In genomic region chr13:80224110-80224509, GRCm38 (mm10) we compare ENCODE assay signal across 17 mouse cellular contexts.
"Had no signal": no experiment of that assay in that cellular context is flagged by ENCODE, and none has a peak within 500 bp of the region (broad histone marks: within the 10 kb centered on the region; RNA-seq: fewer than 3 reads in every experiment).

No protein-coding gene starts in this region.

- H3K4me2 ChIP-seq: lung, embryonic 15.5 days; midbrain, embryonic 11.5 days; midbrain, embryonic 13.5 days; midbrain, embryonic 15.5 days; neural tube, embryonic 12.5 days; stomach, embryonic 15.5 days had no signal

- H3K27ac ChIP-seq: lung, embryonic 15.5 days; macrophage; midbrain, embryonic 13.5 days; midbrain, embryonic 15.5 days; neural tube, embryonic 12.5 days; stomach, embryonic 15.5 days; stomach, postnatal 0 days had no signal

- H3K9ac ChIP-seq: lung, embryonic 15.5 days; midbrain, embryonic 13.5 days; midbrain, embryonic 15.5 days; neural tube, embryonic 12.5 days; stomach, embryonic 15.5 days had no signal

- DNase-seq: lung, adult 2 months; lung, postnatal 14 days; lung, postnatal 36 days; right cerebral cortex, postnatal 14 days; thymus, adult 2 months; thymus, postnatal 25 days; thymus, postnatal 4 days had no signal

- H3K27me3 ChIP-seq: lung, embryonic 15.5 days; megakaryocyte, embryonic 14.5 days; midbrain, embryonic 13.5 days; midbrain, embryonic 15.5 days; neural tube, embryonic 12.5 days; stomach, embryonic 15.5 days had no signal

- H3K36me3 ChIP-seq: lung, embryonic 15.5 days; midbrain, embryonic 13.5 days; midbrain, embryonic 15.5 days; neural tube, embryonic 12.5 days; stomach, embryonic 15.5 days had no signal

- H3K9me3 ChIP-seq: lung, embryonic 15.5 days; midbrain, embryonic 13.5 days; midbrain, embryonic 15.5 days; neural tube, embryonic 12.5 days; stomach, embryonic 15.5 days had no signal

- ATAC-seq: lung, postnatal 0 days; midbrain, embryonic 13.5 days; midbrain, embryonic 15.5 days had no signal

- H3K4me3 ChIP-seq: lung, embryonic 15.5 days; megakaryocyte, embryonic 14.5 days; midbrain, embryonic 13.5 days; midbrain, embryonic 15.5 days; neural tube, embryonic 12.5 days; stomach, embryonic 15.5 days had no signal

- H3K4me1 ChIP-seq: lung, embryonic 15.5 days; megakaryocyte, embryonic 14.5 days; midbrain, embryonic 13.5 days; midbrain, embryonic 15.5 days; neural tube, embryonic 12.5 days; stomach, embryonic 15.5 days had no signal
